Mouse (Mus musculus) left cerebral cortex, postnatal 36 days (tissue): ENCODE measurements around the gene Ankrd40. TPM values are rescaled to one million over a fixed set of nuclear protein-coding genes. Genes with fewer than 3 reads are reported as not detected.

Source experiments
- DNase-seq, 2 experiments: peaks; one replicate each; pipeline ENCODE4 v3.0.0; 2021 to 2022; ENCODE audit warnings: low spot score in 2 of 2, mixed read lengths in 1 of 2
- intact Hi-C: fragments of 180-260 bp; cut with DNase I; formaldehyde crosslinking; loops from one replicate; pipeline ENCODE4 v1.15.1; 2025
- total RNA-seq, 2 experiments: library from RNA; stranded (reverse); gene quantifications; 2 replicates each; pipeline ENCODE4 v1.2.3; 2021

Gene Ankrd40
- total RNA-seq, 2 experiments from 2014 or later = 136 to 145 TPM

- no peak for DNase-seq
- intact Hi-C loops = no loop called here
These were observed 60.0 kb downstream of the Ankrd40 start for GRCm38 (mm10) chr11:94387756-94388155.

DNA sequence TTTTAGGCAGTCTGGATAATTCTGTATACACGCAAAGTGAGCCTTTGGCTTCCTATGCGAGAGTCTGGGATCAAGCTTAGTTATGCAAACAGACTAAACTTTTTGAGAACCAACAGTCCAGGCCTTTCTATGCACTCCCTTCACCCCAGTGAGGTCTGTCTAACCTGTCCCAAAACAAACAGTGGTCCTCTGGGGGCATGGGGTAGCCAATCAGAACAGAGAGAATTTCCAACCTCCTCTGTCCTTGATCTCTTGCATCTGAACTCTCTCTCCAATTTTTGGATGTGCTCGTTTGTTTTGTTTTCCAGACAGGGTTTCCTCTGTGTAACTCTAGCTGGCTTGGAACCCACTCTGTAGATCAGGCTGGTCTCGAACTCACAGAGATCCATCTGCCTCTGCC is 61.2 kb downstream of the Ankrd40 start:
- no peak for DNase-seq
- intact Hi-C loops = no loop called here

- intact Hi-C loops = no loop called here
- DNase-seq = no peak
These were observed 62.1 kb downstream of the Ankrd40 start for GRCm38 (mm10) chr11:94389724-94390396.

GRCm38 (mm10) chr11:94390825-94391224 is 63.0 kb downstream of the Ankrd40 start:
- intact Hi-C loops = no loop called here

More at GRCm38 (mm10) chr11:94390825-94391224, 63.0 kb downstream of the Ankrd40 start:
- no peak for DNase-seq

Other genes starting within 250 kb of the Ankrd40 start
- 10 to 100 TPM; 37.5 to 51.4 TPM for gene Tob1, start 116.5 kb upstream of the Ankrd40 start, total RNA-seq
- gene Wfikkn2, start 82.0 kb upstream of the Ankrd40 start, total RNA-seq = 1 to 10 TPM; 1.3 to 1.5 TPM
- gene Gm21885, start 46.1 kb upstream of the Ankrd40 start, total RNA-seq = not detected
- gene Luc7l3, start 6.0 kb upstream of the Ankrd40 start, total RNA-seq = 100 to 1,000 TPM in 1 of 2 experiments, 10 to 100 TPM in 1; 85.0 to 137 TPM
- 1 to 10 TPM; 2.0 to 3.0 TPM for gene Abcc3, start 65.0 kb downstream of the Ankrd40 start, total RNA-seq
- gene Cacna1g, start 146.2 kb downstream of the Ankrd40 start, total RNA-seq = 100 to 1,000 TPM in 1 of 2 experiments, 10 to 100 TPM in 1; 70.9 to 105 TPM
- gene Spata20, start 158.2 kb downstream of the Ankrd40 start, total RNA-seq = 1 to 10 TPM in 1 of 2 experiments, under 1 TPM in 1; 0.27 to 1.3 TPM
- gene Epn3, start 172.0 kb downstream of the Ankrd40 start, total RNA-seq = 1 to 10 TPM in 1 of 2 experiments, under 1 TPM in 1; 0.77 to 1.4 TPM
- gene Mycbpap, start 193.7 kb downstream of the Ankrd40 start, total RNA-seq = 1 to 10 TPM; 5.5 to 7.7 TPM
- 10 to 100 TPM; 15.2 to 15.9 TPM for gene Rsad1, start 221.3 kb downstream of the Ankrd40 start, total RNA-seq
- gene Chad, start 237.0 kb downstream of the Ankrd40 start, total RNA-seq = under 1 TPM in 1 of 2 experiments, not detected in 1; 0.20 TPM